Mouse (Mus musculus) ES-E14 (cell line): ENCODE measurements at regions not wholly inside any gene's neighbourhood (a gene's known extent, or its start where the extent isn't known, plus 50 kb on each side); places are given as distances from the start of the nearest gene placed in this dataset.

Source experiments
- CHD2 ChIP-seq: IDR thresholded peaks from 2 replicates; pipeline ENCODE4 v1.6.1; 2014; ENCODE audit warnings: mild to moderate bottlenecking, low read depth, low read length, inconsistent platforms
- ZC3H11A ChIP-seq: IDR thresholded peaks from 2 replicates; pipeline ENCODE4 v1.6.1; 2012; ENCODE audit warnings: low read depth, mild to moderate bottlenecking, inconsistent platforms, low read length, borderline replicate concordance

- TF ChIP-seq ZC3H11A (no peak), CHD2 (no peak)
Observed at GRCm38 (mm10) chr8:86324542-86324941, 255.9 kb downstream of the Abcc12 start.
